Mouse (Mus musculus) C2C12 (cell line): ENCODE measurements around the gene Sdhb. TPM values are rescaled to one million over a fixed set of nuclear protein-coding genes. Genes with fewer than 3 reads are reported as not detected.

ENCODE experiments used
- H3K27me3 ChIP-seq: one replicate; pipeline ENCODE4 v1.6.1; 2011; ENCODE audit not compliant: control insufficient read depth, insufficient read depth, insufficient read length
- H3K36me3 ChIP-seq: one replicate; pipeline ENCODE4 v1.6.1; 2011; ENCODE audit not compliant: control insufficient read depth, insufficient read depth
- H3K4me3 ChIP-seq: one replicate; pipeline ENCODE4 v1.5.1; 2011; ENCODE audit warnings: mild to moderate bottlenecking, control low read depth; ENCODE audit not compliant: poor library complexity, insufficient read depth, severe bottlenecking
- H3K79me2 ChIP-seq: one replicate; pipeline ENCODE4 v1.6.1; 2011; ENCODE audit not compliant: control insufficient read depth, insufficient read depth
- H3K79me3 ChIP-seq: one replicate; pipeline ENCODE4 v1.6.1; 2011; ENCODE audit warnings: low read depth, control low read depth
- H3ac ChIP-seq: one replicate; pipeline ENCODE3; 2011; ENCODE audit warnings: low read depth; ENCODE audit not compliant: control insufficient read depth, insufficient read length
- CEBPB ChIP-seq: IDR thresholded peaks from one replicate; pipeline ENCODE4 v1.6.1; 2011; ENCODE audit warnings: low read depth, mild to moderate bottlenecking, control low read depth, moderate library complexity
- CTCF ChIP-seq: IDR thresholded peaks from one replicate; pipeline ENCODE4 v1.5.1; 2011; ENCODE audit not compliant: control insufficient read depth, insufficient read depth, insufficient read length
- FOSL1 ChIP-seq: IDR thresholded peaks from one replicate; pipeline ENCODE4 v1.8.0; 2011; ENCODE audit warnings: mild to moderate bottlenecking, low read length; ENCODE audit not compliant: poor library complexity, insufficient read depth, severe bottlenecking
- MAX ChIP-seq: IDR thresholded peaks from one replicate; pipeline ENCODE4 v1.6.1; 2011; ENCODE audit warnings: mild to moderate bottlenecking, control low read depth
- MYOD1 ChIP-seq: IDR thresholded peaks from one replicate; pipeline ENCODE4 v1.6.1; 2011; ENCODE audit warnings: low read depth; ENCODE audit not compliant: control insufficient read depth, insufficient read length
- MYOG ChIP-seq: IDR thresholded peaks from one replicate; pipeline ENCODE4 v1.6.1; 2011; ENCODE audit not compliant: control insufficient read depth, insufficient read length; ENCODE audit errors: extremely low read depth
- USF1 ChIP-seq: IDR thresholded peaks from one replicate; pipeline ENCODE4 v1.6.1; 2011; ENCODE audit warnings: low read depth, mild to moderate bottlenecking, control low read depth, moderate library complexity
- polyA plus RNA-seq: library from polyadenylated mRNA; unstranded; fragments of >200 nt; fragmentation: generic; extraction: Trizol; gene quantifications from one replicate; pipeline ENCODE4 v1.2.1, GENCODE M21; 2012; ENCODE audit warnings: missing spikeins

The Sdhb gene
- polyA plus RNA-seq, 1 experiment = 370 TPM

DNA sequence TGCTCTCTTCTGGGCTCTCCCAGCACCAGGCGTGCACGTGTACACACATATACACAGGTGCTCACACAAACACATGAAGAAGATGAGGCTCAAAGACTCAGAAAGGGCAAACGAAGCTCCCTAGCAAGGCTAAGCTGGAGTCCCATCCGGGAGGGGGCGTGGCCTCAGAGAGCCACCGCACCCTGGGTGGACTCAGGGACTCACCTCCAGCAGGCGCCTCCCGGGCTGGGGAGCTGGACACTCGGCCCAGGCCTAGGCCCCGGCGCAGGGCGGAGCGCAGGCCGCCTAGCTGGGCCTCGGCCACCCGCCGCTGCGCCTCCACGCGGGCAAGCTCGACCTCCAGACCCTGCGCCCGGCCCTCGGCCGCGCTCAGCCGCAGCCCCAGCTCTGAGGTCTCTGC, 64.0 kb downstream of the Sdhb start:
- no peak for TF ChIP-seq MAX
- TF ChIP-seq MYOD1 = no peak
- no peak for TF ChIP-seq MYOG
- TF ChIP-seq CEBPB = no peak
- no peak for TF ChIP-seq USF1
- TF ChIP-seq CTCF = no peak
- TF ChIP-seq FOSL1 = no peak
- Histone ChIP-seq H3ac (no peak overlapping the region), H3K36me3 (no peaks in the 10 kb centered on the region), H3K79me3 (no peaks in the 10 kb centered on the region), H3K27me3 (no peaks in the 10 kb centered on the region), H3K4me3 (no peak overlapping the region), H3K79me2 (no peaks in the 10 kb centered on the region)

Other genes starting within 250 kb of the Sdhb start
- gene Padi6, start 218.6 kb upstream of the Sdhb start, polyA plus RNA-seq = not detected
- gene Padi4, start 187.0 kb upstream of the Sdhb start, polyA plus RNA-seq = 0.02 TPM
- 1.1 TPM for gene Padi3, start 150.6 kb upstream of the Sdhb start, polyA plus RNA-seq
- 0.01 TPM for gene Padi1, start 115.4 kb upstream of the Sdhb start, polyA plus RNA-seq
- gene Padi2, start 54.9 kb upstream of the Sdhb start, polyA plus RNA-seq = 2.1 TPM
- gene Atp13a2, start 25.7 kb downstream of the Sdhb start, polyA plus RNA-seq = 17.1 TPM
- 2.0 TPM for gene Mfap2, start 49.2 kb downstream of the Sdhb start, polyA plus RNA-seq
- gene Crocc, start 99.3 kb downstream of the Sdhb start, polyA plus RNA-seq = 6.0 TPM
- gene Necap2, start 117.2 kb downstream of the Sdhb start, polyA plus RNA-seq = 70.2 TPM
- not detected for gene Spata21, start 127.1 kb downstream of the Sdhb start, polyA plus RNA-seq
- 141 TPM for gene Szrd1, start 178.6 kb downstream of the Sdhb start, polyA plus RNA-seq
- 11.6 TPM for gene Fbxo42, start 186.7 kb downstream of the Sdhb start, polyA plus RNA-seq